Mouse (Mus musculus) cerebellum, postnatal 10 days (tissue): ENCODE measurements at regions not wholly inside any gene's neighbourhood (a gene's known extent, or its start where the extent isn't known, plus 50 kb on each side); places are given as distances from the start of the nearest gene placed in this dataset.

Experiments used
- DNase-seq, 2 experiments: peaks; one replicate each; pipeline ENCODE4 v3.0.0; 2021; ENCODE audit warnings: mixed read lengths in 2 of 2

GRCm38 (mm10) chr9:35360139-35361100, 60.5 kb upstream of the Cdon start:
- DNase-seq, result peak; percentile 75 to 83

- peak; percentile 69 to 88 for DNase-seq
Observed at GRCm38 (mm10) chr9:35361432-35361831, 59.5 kb upstream of the Cdon start.

- DNase-seq, result peak in 1 of 2 experiments; percentile 22
Observed at GRCm38 (mm10) chr9:35362276-35362675, 58.7 kb upstream of the Cdon start.

- DNase-seq, result peak in 1 of 2 experiments; percentile 22
Observed at GRCm38 (mm10) chr9:35363079-35363478, 57.8 kb upstream of the Cdon start.

- peak; percentile 69 to 81 for DNase-seq
Observed at GRCm38 (mm10) chr9:35363936-35364335, 57.0 kb upstream of the Cdon start.

GRCm38 (mm10) chr9:35365975-35366374, 55.0 kb upstream of the Cdon start:
- DNase-seq, result peak in 1 of 2 experiments; percentile 20

GRCm38 (mm10) chr9:35369063-35369462, 51.9 kb upstream of the Cdon start:
- DNase-seq, result peak; percentile 29 to 46

- no peak for DNase-seq
Observed at GRCm38 (mm10) chr9:35370031-35370430, 50.9 kb upstream of the Cdon start.

- peak; percentile 52 to 64 for DNase-seq
Observed at GRCm38 (mm10) chr9:35370895-35371294, 50.0 kb upstream of the Cdon start.
